Mouse (Mus musculus): ENCODE results near the gene Bcl2l12.
"Not testable (repeated sequence)": the region's sequence is repeated elsewhere in the genome, so short reads cannot be mapped to it uniquely, and the experiment has no call there.

The Bcl2l12 gene

GRCm38 (mm10) chr7:44998501-44998955 is at the start of gene Bcl2l12:
Bcl2l12 (minus strand) TSS chr7:44998712.
- DNase-seq (ENCODE audit: low spot score) = peak; percentile 65

DNA sequence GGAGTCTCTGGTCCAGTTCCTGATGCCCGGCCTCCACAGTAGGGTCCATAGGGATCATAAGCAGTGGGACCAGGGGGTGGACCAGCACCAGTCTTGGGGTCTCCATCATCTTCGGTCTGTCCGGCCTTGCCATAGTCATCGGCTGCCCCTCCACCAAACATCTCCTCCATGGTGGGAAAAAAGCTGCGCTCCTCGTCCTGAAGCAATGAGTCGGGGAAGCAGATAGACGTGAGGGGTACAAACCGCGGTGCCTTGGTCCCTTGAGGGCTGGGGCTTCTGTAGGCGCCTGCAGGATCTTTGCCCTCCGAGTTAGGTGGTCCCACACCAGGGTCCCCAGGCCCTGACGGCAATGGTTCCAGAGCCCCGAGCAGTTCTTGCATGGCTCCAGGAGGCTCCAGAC is 49.0 kb upstream of the Bcl2l12 start:
- DNase-seq (ENCODE audit: low spot score) = no peak

GRCm38 (mm10) chr7:45046853-45047350 is 48.4 kb upstream of the Bcl2l12 start:
- DNase-seq (ENCODE audit: low spot score) = no peak

GRCm38 (mm10) chr7:45045741-45046140 is 47.2 kb upstream of the Bcl2l12 start:
- no peak for DNase-seq (ENCODE audit: low spot score)

DNA sequence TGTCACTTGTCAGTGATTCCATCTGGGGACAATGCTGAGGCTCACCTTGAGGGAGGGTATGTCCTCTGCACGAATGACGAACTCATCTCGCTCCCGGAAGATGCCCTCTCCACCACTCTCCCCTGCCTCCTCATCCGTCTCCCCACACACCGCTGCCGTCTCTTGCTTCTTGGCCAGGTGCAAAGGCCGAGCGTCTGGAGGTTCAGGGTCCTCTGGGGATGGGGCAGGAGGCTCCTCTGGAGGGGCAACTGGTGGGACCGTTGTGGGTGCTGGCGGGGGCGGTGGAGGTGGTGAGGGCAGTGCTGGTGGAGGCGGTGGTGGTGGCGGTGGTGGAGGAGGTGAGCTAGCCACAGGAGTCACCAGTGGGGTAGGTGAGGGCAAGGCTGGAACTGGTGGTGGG is 44.8 kb upstream of the Bcl2l12 start:
- DNase-seq (ENCODE audit: low spot score) = no peak

- no peak for DNase-seq (ENCODE audit: low spot score)
Observed at GRCm38 (mm10) chr7:45040851-45041250, 42.3 kb upstream of the Bcl2l12 start.

- no peak for DNase-seq (ENCODE audit: low spot score)
Observed at GRCm38 (mm10) chr7:45038411-45038810, 39.9 kb upstream of the Bcl2l12 start.

- no peak for DNase-seq (ENCODE audit: low spot score)
Observed at GRCm38 (mm10) chr7:45037720-45038361, 39.3 kb upstream of the Bcl2l12 start.

DNA sequence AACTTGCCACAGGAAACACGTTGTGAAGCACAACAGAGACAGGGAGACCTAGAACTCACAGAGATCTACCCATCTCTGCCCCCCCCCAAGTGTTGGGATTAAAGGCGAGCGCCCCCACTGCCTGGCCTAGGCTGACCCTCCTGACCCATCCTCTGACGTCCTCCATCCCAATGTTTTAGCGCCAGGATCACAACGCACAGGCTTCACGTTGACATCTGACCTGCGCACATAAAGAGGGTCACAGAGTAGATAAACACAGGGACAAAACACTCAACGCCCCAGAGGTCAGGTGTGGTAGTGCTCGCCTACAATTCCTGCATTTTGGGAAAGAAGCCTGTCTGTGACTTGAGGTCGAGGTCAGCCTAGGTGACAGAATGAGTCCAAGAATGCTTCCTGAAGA is 38.2 kb upstream of the Bcl2l12 start:
- no peak for DNase-seq (ENCODE audit: low spot score)

GRCm38 (mm10) chr7:45035631-45036030 is 37.1 kb upstream of the Bcl2l12 start:
- DNase-seq (ENCODE audit: low spot score) = no peak

GRCm38 (mm10) chr7:45033722-45034359 is 35.3 kb upstream of the Bcl2l12 start:
- DNase-seq (ENCODE audit: low spot score) = no peak

GRCm38 (mm10) chr7:45030857-45031256 is 32.3 kb upstream of the Bcl2l12 start:
- no peak for DNase-seq (ENCODE audit: low spot score)

GRCm38 (mm10) chr7:45029995-45030394 is 31.5 kb upstream of the Bcl2l12 start:
- DNase-seq (ENCODE audit: low spot score) = no peak

- DNase-seq (ENCODE audit: low spot score) = no peak
Observed at GRCm38 (mm10) chr7:45028351-45028750, 29.8 kb upstream of the Bcl2l12 start.

GRCm38 (mm10) chr7:45027761-45028160 is 29.2 kb upstream of the Bcl2l12 start:
- no peak for DNase-seq (ENCODE audit: low spot score)

DNA sequence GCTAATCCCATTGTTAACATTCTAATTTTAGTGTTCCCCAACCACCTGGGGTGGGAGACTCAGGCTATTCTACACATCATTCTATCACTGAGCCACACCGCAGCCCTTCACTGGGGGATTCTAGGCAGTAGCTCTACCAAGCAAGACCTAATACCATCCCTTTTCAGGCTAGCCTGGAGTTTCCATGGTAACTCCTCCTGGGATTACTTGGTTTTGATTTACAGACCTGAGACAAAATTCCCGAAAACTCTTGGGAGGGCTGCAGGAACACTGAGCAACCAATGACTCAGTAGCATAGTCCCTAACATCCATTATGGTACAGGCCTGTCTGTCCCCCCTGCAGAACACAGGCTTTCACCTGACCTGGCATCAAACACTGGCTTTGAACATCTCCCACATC is 27.7 kb upstream of the Bcl2l12 start:
- DNase-seq (ENCODE audit: low spot score) = no peak

DNA sequence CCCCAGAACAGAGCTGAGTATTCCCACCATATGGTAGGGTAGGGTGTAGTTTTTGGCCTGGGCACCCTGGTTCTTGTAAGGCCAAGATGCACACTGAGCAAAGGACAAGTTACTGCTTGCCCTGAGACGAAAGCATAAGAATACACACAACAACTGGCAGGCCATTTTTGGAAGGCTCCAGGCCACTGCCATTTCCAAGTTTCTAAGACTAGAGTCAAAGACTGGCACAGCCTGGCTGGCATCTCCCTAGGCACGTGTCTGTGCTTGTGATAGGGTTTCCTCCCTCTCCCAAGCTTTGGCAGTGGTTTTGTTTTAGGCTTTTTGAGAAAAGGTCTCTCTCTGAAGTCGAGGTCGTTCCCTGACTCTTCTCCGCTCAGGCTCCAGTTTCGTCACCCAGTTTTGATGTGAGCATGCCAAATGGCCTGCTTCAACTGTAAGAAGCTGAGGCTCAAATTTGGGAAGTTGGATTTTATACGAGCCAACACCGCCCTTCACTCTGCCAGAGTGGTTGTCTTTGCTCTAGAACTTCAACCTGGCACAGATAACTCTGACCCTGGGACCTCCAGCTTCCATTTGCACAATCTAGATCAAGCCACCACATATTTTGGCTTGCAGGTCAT is 27.2 kb upstream of the Bcl2l12 start:
- peak; percentile 60 for DNase-seq (ENCODE audit: low spot score)

DNA sequence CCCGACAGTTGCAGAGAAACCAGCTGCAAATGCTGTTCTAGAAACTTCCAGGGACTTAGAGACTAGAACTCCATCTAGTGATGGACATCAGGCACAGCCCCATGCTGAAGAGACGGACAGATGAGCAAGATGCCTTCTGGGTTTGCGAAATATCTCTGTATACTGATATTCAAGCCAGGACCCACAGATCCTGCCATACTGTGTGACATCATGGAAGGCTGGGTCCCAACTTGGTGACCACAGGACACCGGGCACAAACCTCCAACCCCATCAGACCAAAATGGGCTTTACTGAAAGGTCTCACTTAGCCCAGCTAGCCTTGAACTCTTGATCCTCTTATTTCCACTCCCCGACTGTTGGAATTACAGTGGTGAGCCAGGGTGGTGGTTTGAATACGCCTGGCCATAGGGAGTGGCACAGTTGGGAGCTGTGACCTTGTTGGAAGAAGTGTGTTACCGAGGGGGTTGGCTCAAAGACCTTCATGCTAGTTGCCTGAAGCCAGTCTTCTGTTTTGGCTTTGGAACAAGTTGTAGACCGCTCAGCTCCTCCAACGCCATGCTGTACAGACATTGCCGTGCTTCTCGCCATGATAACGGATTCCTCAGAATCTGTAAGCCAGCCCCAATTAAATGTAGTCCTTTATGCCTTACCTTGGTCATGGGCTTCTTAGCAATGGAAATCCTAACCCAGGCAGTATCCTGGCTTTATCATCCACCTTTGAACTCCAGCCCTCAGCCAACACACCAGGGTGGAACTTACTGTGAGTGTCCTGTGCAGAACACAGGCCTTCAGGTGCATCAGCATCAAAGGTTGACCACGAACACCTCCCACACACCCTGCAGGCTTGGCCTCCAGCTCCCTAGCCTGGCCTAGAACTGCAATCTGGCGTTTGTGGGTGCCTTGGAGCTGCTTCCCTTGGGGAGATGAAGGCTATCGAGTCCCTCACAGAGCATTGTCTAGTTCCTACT is 26.1 kb upstream of the Bcl2l12 start:
- no peak for DNase-seq (ENCODE audit: low spot score)

DNA sequence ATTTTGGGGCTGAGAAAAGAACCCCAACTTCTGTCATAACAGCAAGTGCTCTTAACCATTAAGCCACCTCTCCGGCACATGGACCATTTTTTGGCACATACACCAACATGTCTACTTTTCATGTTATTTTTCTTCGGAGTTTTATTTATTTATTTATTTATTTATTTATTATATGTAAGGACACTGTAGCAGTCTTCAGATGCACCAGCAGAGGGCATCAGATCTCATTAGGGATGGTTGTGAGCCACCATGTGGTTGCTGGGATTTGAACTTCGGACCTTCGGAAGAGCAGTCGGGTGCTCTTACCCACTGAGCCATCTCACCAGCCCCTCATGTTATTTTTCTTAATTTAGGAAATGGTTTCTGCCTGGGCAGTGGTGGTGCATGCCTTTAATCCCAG is 25.2 kb upstream of the Bcl2l12 start:
- DNase-seq (ENCODE audit: low spot score) = not testable (repeated sequence)

GRCm38 (mm10) chr7:45020225-45020624 is 21.7 kb upstream of the Bcl2l12 start:
- no peak for DNase-seq (ENCODE audit: low spot score)

- peak; percentile 93 for DNase-seq (ENCODE audit: low spot score)
Observed at GRCm38 (mm10) chr7:45019031-45019571, 20.6 kb upstream of the Bcl2l12 start.

All from adipocyte (in vitro differentiated cells).